Mouse (Mus musculus) midbrain, embryonic 16.5 days (tissue): ENCODE results near the gene Yjefn3. TPM values are rescaled to one million over a fixed set of nuclear protein-coding genes. Genes with fewer than 3 reads are reported as not detected.

ENCODE experiments used
- ATAC-seq: fragments of 200-750 bp; cut with Nextera tagmentation; 2 replicates; pipeline ENCODE4 v1.8.0; 2017; ENCODE audit warnings: moderate TSS enrichment
- H3K27ac ChIP-seq: fragments of 300-500 bp; sonication (generic); 2 replicates; pipeline ENCODE4 v1.5.1; 2014; ENCODE audit warnings: mild to moderate bottlenecking, low read length, mixed read lengths
- H3K27me3 ChIP-seq: fragments of 300-500 bp; sonication (generic); 2 replicates; pipeline ENCODE4 v1.6.1; 2014; ENCODE audit warnings: low read depth, low read length, mixed read lengths; ENCODE audit not compliant: control insufficient read depth, insufficient read depth
- H3K36me3 ChIP-seq: fragments of 300-500 bp; sonication (generic); 2 replicates; pipeline ENCODE4 v1.6.1; 2014; ENCODE audit warnings: mild to moderate bottlenecking, low read length, moderate library complexity, mixed read lengths; ENCODE audit not compliant: control insufficient read depth, insufficient read depth
- H3K4me1 ChIP-seq: fragments of 300-500 bp; sonication (generic); 2 replicates; pipeline ENCODE4 v1.6.1; 2014; ENCODE audit warnings: mild to moderate bottlenecking, low read length, mixed read lengths; ENCODE audit not compliant: control insufficient read depth, insufficient read depth
- H3K4me2 ChIP-seq: fragments of 300-500 bp; sonication (generic); 2 replicates; pipeline ENCODE4 v1.6.1; 2014; ENCODE audit warnings: mild to moderate bottlenecking, low read length, mixed read lengths
- H3K4me3 ChIP-seq: fragments of 300-500 bp; sonication (generic); 2 replicates; pipeline ENCODE4 v1.5.1; 2014; ENCODE audit warnings: low read depth, mild to moderate bottlenecking, low read length, moderate library complexity, mixed read lengths
- H3K9ac ChIP-seq: fragments of 300-500 bp; sonication (generic); 2 replicates; pipeline ENCODE4 v1.6.1; 2014; ENCODE audit warnings: low read depth, low read length, mixed read lengths
- H3K9me3 ChIP-seq: fragments of 300-500 bp; sonication (generic); replicated peaks from 2 replicates; pipeline ENCODE4 v1.6.1; 2014; ENCODE audit warnings: mild to moderate bottlenecking, low read length, mixed read lengths; ENCODE audit not compliant: control insufficient read depth, poor library complexity, severe bottlenecking
- WGBS: fragments of 180-500 bp; shearing (Covaris S2); extraction: QIAGEN DNeasy Blood & Tissue Kit; methylation state at CpG from one replicate; pipeline ENCODE4 v1.1.7; 2014; 5-methylcytosine and 5-hydroxymethylcytosine counted together
- polyA plus RNA-seq: library from polyadenylated mRNA; unstranded; fragments of >200 nt; fragmentation: Nextera tagmentation; extraction: Ambion mirVana; gene quantifications from 2 replicates; pipeline ENCODE4 v1.2.1, GENCODE M21; 2015

Yjefn3 gene
- polyA plus RNA-seq, 1 experiment from 2014 or later = 12.0 TPM

GRCm38 (mm10) chr8:69863387-69864020 lies 39.0 kb downstream of the Yjefn3 start:
- no peaks in the 10 kb centered on the region for H3K4me1 ChIP-seq
- no peak overlapping the region for H3K27ac ChIP-seq
- no peaks in the 10 kb centered on the region for H3K9me3 ChIP-seq
- H3K9ac ChIP-seq = no peak overlapping the region
- no peak for ATAC-seq
- no peak overlapping the region for H3K4me3 ChIP-seq
- 92% methylated on average over 5 of the region's 5 CpGs for WGBS
- H3K27me3 ChIP-seq = no peaks in the 10 kb centered on the region
- no peak overlapping the region for H3K4me2 ChIP-seq
- peaks cover 6% of the 10 kb centered on the region for H3K36me3 ChIP-seq

- H3K27ac ChIP-seq = no peak overlapping the region
- no peak overlapping the region for H3K4me2 ChIP-seq
- no peaks in the 10 kb centered on the region for H3K27me3 ChIP-seq
- no peak for ATAC-seq
- no peaks in the 10 kb centered on the region for H3K4me1 ChIP-seq
- WGBS = 80% methylated on average over 2 of the region's 2 CpGs
- H3K9me3 ChIP-seq = no peaks in the 10 kb centered on the region
- H3K4me3 ChIP-seq = no peak overlapping the region
- peaks cover 6% of the 10 kb centered on the region for H3K36me3 ChIP-seq
- H3K9ac ChIP-seq = no peak overlapping the region
Observed at GRCm38 (mm10) chr8:69861251-69861650, 41.3 kb downstream of the Yjefn3 start.

GRCm38 (mm10) chr8:69860807-69861206 lies 41.7 kb downstream of the Yjefn3 start:
- H3K36me3 ChIP-seq = peaks cover 6% of the 10 kb centered on the region
- no peak overlapping the region for H3K4me2 ChIP-seq
- H3K27me3 ChIP-seq = no peaks in the 10 kb centered on the region
- H3K4me1 ChIP-seq = no peaks in the 10 kb centered on the region
- H3K9ac ChIP-seq = no peak overlapping the region
- no peak overlapping the region for H3K27ac ChIP-seq
- 52% methylated on average over 4 of the region's 4 CpGs for WGBS
- no peak overlapping the region for H3K4me3 ChIP-seq
- no peaks in the 10 kb centered on the region for H3K9me3 ChIP-seq
- ATAC-seq = no peak

- Histone ChIP-seq H3K4me2 (no peak overlapping the region), H3K9ac (no peak overlapping the region), H3K4me3 (no peak overlapping the region), H3K36me3 (no peaks in the 10 kb centered on the region), H3K9me3 (no peaks in the 10 kb centered on the region), H3K27ac (no peak overlapping the region), H3K4me1 (no peaks in the 10 kb centered on the region), H3K27me3 (no peaks in the 10 kb centered on the region)
- WGBS = 94% methylated on average over 10 of the region's 10 CpGs
- no peak for ATAC-seq
Observed at GRCm38 (mm10) chr8:69853869-69854268, 48.6 kb downstream of the Yjefn3 start.

GRCm38 (mm10) chr8:69850926-69851506 lies 51.5 kb downstream of the Yjefn3 start:
- no peak for ATAC-seq
- H3K4me3 ChIP-seq = no peak overlapping the region
- H3K9me3 ChIP-seq = no peaks in the 10 kb centered on the region
- no peak overlapping the region for H3K4me2 ChIP-seq
- H3K9ac ChIP-seq = no peak overlapping the region
- H3K27me3 ChIP-seq = no peaks in the 10 kb centered on the region
- 88% methylated on average over 7 of the region's 7 CpGs for WGBS
- no peak overlapping the region for H3K27ac ChIP-seq
- peaks cover 3% of the 10 kb centered on the region; the same call in 1 of the 2 replicates for H3K36me3 ChIP-seq
- H3K4me1 ChIP-seq = no peaks in the 10 kb centered on the region

- H3K4me1 ChIP-seq = no peaks in the 10 kb centered on the region
- no peak overlapping the region for H3K4me2 ChIP-seq
- no peak overlapping the region for H3K27ac ChIP-seq
- peaks cover 3% of the 10 kb centered on the region; the same call in 1 of the 2 replicates for H3K36me3 ChIP-seq
- H3K9ac ChIP-seq = no peak overlapping the region
- WGBS = 35% methylated on average over 3 of the region's 3 CpGs
- H3K27me3 ChIP-seq = no peaks in the 10 kb centered on the region
- no peak overlapping the region for H3K4me3 ChIP-seq
- ATAC-seq = no peak
- no peaks in the 10 kb centered on the region for H3K9me3 ChIP-seq
Observed at GRCm38 (mm10) chr8:69849899-69850298, 52.6 kb downstream of the Yjefn3 start.

- 91% methylated on average over 8 of the region's 8 CpGs for WGBS
- Histone ChIP-seq H3K4me1 (no peaks in the 10 kb centered on the region), H3K9ac (no peak overlapping the region), H3K27me3 (no peaks in the 10 kb centered on the region), H3K4me3 (no peak overlapping the region), H3K9me3 (no peaks in the 10 kb centered on the region), H3K27ac (no peak overlapping the region), H3K4me2 (no peak overlapping the region), H3K36me3 (peaks cover 3% of the 10 kb centered on the region; the same call in 1 of the 2 replicates)
- no peak for ATAC-seq
Observed at GRCm38 (mm10) chr8:69848951-69849350, 53.6 kb downstream of the Yjefn3 start.

- no peak for ATAC-seq
- H3K4me1 ChIP-seq = no peaks in the 10 kb centered on the region
- H3K4me3 ChIP-seq = no peak overlapping the region
- H3K36me3 ChIP-seq = peaks cover 3% of the 10 kb centered on the region; the same call in 1 of the 2 replicates
- H3K4me2 ChIP-seq = no peak overlapping the region
- WGBS = 77% methylated on average over 3 of the region's 3 CpGs
- no peak overlapping the region for H3K27ac ChIP-seq
- H3K27me3 ChIP-seq = no peaks in the 10 kb centered on the region
- H3K9me3 ChIP-seq = no peaks in the 10 kb centered on the region
- no peak overlapping the region for H3K9ac ChIP-seq
Observed at GRCm38 (mm10) chr8:69847167-69848065, 55.1 kb downstream of the Yjefn3 start.
